Mouse (Mus musculus) heart, embryonic 10.5 days (tissue): ENCODE data around the gene Mysm1. TPM values are rescaled to one million over a fixed set of nuclear protein-coding genes. Genes with fewer than 3 reads are reported as not detected.

Experiments used
- DNase-seq: peaks from one replicate; pipeline ENCODE4 v3.0.0-alpha.2; 2017; ENCODE audit warnings: low spot score
- H3K27ac ChIP-seq: fragments of 300-500 bp; sonication (generic); 2 replicates; pipeline ENCODE4 v1.5.1; 2016; ENCODE audit warnings: mild to moderate bottlenecking
- H3K27me3 ChIP-seq: fragments of 300-500 bp; sonication (generic); 2 replicates; pipeline ENCODE4 v1.6.1; 2016; ENCODE audit warnings: mild to moderate bottlenecking; ENCODE audit not compliant: poor library complexity, insufficient read depth, severe bottlenecking
- H3K36me3 ChIP-seq: fragments of 300-500 bp; sonication (generic); 2 replicates; pipeline ENCODE4 v1.6.1; 2016; ENCODE audit warnings: mild to moderate bottlenecking, moderate library complexity
- H3K4me1 ChIP-seq: fragments of 300-500 bp; sonication (generic); 2 replicates; pipeline ENCODE4 v1.6.1; 2016; ENCODE audit warnings: mild to moderate bottlenecking
- H3K4me3 ChIP-seq: fragments of 300-500 bp; sonication (generic); 2 replicates; pipeline ENCODE4 v1.5.1; 2016; ENCODE audit warnings: mild to moderate bottlenecking, moderate library complexity
- H3K9me3 ChIP-seq: fragments of 300-500 bp; sonication (generic); 2 replicates; pipeline ENCODE4 v1.6.1; 2016; ENCODE audit warnings: mild to moderate bottlenecking, moderate library complexity
- WGBS: fragments of 180-500 bp; shearing (Covaris S2); methylation state at CpG from one replicate; pipeline ENCODE4 v1.1.7; 2016; 5-methylcytosine and 5-hydroxymethylcytosine counted together
- polyA plus RNA-seq: library from polyadenylated mRNA; unstranded; fragments of >200 nt; fragmentation: Nextera tagmentation; extraction: Ambion mirVana; gene quantifications from 2 replicates; pipeline ENCODE4 v1.2.1, GENCODE M21; 2016

Gene Mysm1
- 18.6 and 22.3 TPM in 2 replicates for polyA plus RNA-seq

DNA sequence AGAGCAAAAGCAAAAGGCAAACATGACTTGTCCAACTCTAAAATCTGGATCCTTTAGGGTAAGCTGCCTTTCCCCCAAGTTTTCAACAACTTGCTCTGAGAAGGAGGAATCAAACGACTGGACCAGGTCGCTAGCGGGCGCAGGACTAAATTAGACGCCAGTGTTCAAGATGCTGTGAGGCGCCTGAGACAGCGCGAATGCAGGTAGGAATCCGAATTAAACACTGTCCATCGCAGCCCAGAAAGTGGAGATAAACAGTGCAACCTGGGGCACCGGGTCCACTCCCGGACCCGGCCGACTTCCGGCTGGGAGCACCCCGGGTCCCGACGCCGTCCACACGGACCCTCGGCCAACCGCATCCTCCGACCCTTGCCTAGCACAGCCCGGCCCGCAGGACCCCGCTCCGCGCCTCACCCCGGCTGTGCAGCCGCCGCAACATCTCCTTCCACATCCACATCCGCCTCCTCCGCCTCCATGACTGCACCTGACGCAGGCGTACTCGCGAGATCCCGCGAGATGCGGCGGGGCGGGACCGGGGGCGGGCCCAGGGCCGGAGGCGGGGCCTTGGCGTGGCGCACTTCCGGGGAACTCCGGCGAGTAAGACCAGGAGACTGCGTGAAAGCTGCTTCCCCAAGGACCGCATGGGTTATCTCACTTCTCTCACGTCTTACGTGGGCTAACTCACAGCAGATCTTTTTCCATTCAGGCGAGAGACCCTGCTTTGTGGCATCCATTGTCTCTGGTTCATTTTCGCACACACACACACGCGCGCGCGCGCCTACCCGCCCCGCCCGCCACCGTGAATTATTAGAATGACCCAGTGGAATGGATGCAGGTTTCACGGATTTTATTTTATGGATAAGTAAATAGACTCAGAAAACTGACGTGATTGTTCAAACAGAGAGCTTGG lies at the start of gene Mysm1:
Mysm1 (minus strand) TSS at position 511 of the 910 bp plus-strand sequence.
- DNase-seq = peak; percentile 96
- WGBS = under 1% methylated on average over 69 of the region's 69 CpGs
- H3K36me3 ChIP-seq = peaks cover 16% of the 10 kb centered on the region
- H3K27me3 ChIP-seq = no peaks in the 10 kb centered on the region
- peak within 1 kb of the TSS; percentile 86 for H3K4me3 ChIP-seq
- peaks cover 11% of the 10 kb centered on the region for H3K4me1 ChIP-seq
- H3K9me3 ChIP-seq = no peaks in the 10 kb centered on the region
- peak within 1 kb of the TSS; percentile 95 for H3K27ac ChIP-seq

DNA sequence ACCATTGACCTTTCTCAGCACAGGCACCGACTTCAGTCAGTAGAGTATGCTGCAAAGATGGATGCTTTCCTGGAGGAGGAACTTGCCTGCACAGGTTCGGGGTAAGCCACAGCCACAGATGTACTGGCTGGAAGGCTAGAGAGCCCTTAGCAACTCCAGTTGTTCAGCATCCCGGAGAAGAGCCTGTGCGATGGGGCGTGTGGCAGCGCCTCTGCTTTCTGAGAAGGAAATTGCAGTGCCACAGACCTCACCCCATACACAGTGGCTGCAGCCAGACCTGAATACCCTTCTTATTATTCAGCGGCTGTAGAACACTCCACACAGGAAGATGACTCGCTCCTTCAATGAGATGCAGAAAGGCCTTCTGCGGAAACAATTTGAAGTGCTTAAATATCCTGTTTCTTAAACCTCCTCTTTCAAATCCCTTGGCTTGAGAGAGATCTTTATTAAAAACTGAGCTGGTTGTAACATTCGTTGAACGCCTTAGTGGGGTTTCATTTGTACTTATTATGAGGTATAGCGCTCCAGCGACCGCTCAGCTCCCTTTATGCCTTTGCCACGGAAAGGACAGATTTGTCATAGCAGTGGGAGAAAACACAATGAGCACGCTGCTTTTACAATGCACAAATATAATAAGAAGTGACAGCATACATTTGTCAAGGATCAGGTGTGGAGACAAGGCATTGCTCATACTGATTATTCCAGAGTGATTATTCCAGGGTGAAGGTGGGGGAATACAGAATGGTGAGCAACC lies 47.1 kb upstream of the Mysm1 start:
- Histone ChIP-seq H3K27ac (no peak overlapping the region), H3K36me3 (no peaks in the 10 kb centered on the region), H3K4me1 (no peaks in the 10 kb centered on the region), H3K9me3 (no peaks in the 10 kb centered on the region), H3K27me3 (no peaks in the 10 kb centered on the region), H3K4me3 (no peak overlapping the region)
- DNase-seq = peak; percentile 72
- WGBS = 80% methylated on average over 16 of the region's 16 CpGs

DNA sequence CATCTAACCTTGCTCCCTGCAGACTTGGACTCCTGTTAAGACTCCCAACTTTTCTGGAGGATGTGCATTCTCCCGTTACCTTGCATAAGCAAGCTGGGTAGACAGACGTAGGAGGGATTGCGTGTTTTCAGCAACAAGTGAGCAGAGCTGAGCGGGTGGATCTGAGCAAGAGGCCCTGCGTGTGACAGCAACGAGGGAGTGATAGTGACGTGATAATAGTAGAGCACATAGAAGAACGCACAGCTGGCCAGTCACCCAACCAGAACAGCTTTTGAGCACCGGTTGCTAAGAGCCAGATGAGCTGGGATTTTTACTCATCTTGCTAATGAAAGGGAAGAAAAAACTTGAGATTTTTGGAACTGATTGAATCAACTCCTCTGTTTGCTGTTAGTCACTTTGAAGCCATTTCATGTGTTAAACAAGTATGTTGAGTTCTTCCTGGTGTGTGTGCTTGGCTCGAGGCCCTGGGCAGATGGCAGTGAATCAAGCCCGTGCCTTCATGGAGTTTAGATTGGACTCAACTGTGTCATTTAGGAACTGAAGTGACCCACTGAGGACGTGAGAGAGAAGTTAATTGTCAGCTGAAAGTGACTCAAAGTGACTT lies 44.6 kb upstream of the Mysm1 start:
- H3K36me3 ChIP-seq = no peaks in the 10 kb centered on the region
- no peak overlapping the region for H3K4me3 ChIP-seq
- no peaks in the 10 kb centered on the region for H3K4me1 ChIP-seq
- WGBS = 82% methylated on average over 12 of the region's 12 CpGs
- H3K27me3 ChIP-seq = no peaks in the 10 kb centered on the region
- DNase-seq = peak; percentile 52
- no peaks in the 10 kb centered on the region for H3K9me3 ChIP-seq
- no peak overlapping the region for H3K27ac ChIP-seq

DNA sequence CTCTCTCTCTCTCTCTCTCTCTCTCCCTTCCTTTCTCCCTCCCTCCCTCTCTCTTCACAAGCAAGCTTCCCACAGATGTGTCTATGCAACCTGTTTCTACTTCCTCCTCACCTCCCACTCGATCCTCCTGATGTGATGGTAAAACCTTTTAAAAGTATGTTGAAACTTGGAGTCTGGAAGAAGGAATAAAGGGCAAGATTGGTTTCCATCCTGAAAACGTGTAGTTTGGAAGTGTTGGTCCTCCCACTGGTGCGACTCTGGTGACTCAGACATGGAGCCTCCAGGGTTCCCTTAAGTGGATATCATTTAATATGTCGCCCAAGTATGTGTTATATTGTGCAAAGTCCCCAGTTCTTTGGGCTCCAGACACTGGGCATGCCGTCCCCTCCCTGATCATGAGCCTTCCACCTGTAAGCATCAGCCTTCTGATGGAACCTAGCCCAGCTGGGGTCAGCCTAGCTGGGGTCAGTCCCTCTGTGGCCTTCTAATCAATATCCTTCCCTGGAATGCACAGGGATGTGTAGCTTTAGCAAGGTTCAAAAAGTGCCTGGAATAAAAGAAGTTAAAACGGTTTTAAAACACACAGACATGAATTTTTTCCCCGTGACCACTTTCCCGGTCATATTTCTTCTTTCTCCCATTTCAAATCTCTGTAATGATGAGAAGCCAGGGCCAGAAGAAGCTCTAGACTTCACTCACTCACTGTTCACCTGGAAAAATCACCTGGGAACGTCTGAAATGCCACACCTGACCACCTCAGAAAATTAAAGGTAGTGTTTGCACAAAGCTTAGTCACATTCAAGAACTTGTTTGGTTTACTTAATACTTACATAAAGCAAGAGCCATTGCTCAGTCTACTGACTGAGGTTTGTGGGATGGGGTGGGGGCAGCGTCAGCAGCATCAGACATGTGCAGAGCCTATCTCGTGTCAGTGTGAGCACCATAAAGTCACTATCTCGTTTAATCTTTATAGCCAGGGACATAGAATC lies 43.0 kb upstream of the Mysm1 start:
- no peaks in the 10 kb centered on the region for H3K27me3 ChIP-seq
- 72% methylated on average over 12 of the region's 12 CpGs for WGBS
- H3K4me3 ChIP-seq = no peak overlapping the region
- DNase-seq = peak; percentile 58
- H3K36me3 ChIP-seq = no peaks in the 10 kb centered on the region
- H3K27ac ChIP-seq = no peak overlapping the region
- no peaks in the 10 kb centered on the region for H3K4me1 ChIP-seq
- H3K9me3 ChIP-seq = no peaks in the 10 kb centered on the region

DNA sequence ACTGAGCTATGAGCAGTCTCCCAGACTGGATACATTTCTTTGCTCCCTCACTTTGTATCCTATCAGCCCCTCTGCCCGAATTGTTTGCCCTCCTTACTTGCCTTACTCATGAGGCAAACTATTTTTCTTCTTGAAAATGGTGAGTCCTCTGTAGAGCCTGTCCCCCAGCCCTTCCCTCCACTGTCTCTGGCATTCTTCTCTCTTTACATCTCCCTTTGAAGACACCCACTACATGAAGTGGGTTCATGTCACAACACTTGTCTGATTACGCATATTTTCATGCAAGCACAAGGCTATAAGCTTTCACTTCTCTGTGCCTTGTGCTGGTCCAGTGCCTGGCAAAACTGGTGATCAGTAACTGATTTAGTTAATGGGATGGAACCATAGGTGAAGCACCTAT lies 41.3 kb upstream of the Mysm1 start:
- peak; percentile 62 for DNase-seq
- Histone ChIP-seq H3K9me3 (no peaks in the 10 kb centered on the region), H3K27me3 (no peaks in the 10 kb centered on the region), H3K4me1 (no peaks in the 10 kb centered on the region), H3K36me3 (no peaks in the 10 kb centered on the region), H3K4me3 (no peak overlapping the region), H3K27ac (no peak overlapping the region)
- 72% methylated on average over 2 of the region's 2 CpGs for WGBS

DNA sequence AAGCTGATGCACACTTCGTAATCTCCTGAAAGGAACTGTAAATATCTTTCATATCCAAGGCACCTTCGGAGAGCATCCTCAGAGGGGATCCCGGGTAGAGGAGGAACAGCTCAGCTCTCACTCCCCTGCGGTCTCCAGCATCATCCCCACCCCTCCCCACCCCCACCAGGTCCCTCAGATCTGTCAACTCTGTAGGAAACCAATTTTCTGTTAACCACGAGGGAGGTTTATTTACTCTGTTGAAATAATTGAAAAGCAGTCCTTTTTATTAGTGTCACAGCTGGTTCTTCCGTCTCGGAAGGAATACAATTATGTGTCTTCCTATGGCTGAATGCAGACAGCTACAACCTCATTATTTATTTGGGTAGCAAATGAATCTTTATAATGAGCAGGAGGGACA lies 39.3 kb upstream of the Mysm1 start:
- no peaks in the 10 kb centered on the region for H3K36me3 ChIP-seq
- DNase-seq = peak; percentile 31
- WGBS = 43% methylated on average over 7 of the region's 7 CpGs
- H3K27ac ChIP-seq = no peak overlapping the region
- no peak overlapping the region for H3K4me3 ChIP-seq
- no peaks in the 10 kb centered on the region for H3K4me1 ChIP-seq
- no peaks in the 10 kb centered on the region for H3K27me3 ChIP-seq
- H3K9me3 ChIP-seq = no peaks in the 10 kb centered on the region

DNA sequence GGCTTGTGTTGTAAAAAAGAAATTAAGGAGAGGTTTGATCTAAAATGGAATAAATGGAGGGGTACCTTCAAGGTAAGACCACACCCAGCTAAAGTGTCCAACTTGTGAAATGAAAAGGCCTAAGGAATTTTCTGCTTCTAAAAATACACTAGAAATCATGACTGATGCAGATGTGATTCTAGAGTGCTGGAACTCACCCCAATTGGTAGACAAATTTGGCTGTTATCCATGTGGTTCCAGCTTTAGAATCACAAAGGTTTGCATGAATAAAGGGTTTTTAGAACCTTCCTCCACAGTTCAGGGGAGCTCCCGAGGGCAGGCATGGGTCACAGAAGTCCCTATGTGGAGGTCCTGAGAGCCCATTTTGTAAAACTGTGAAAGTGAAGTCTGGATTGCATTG lies 33.8 kb upstream of the Mysm1 start:
- Histone ChIP-seq H3K4me1 (no peaks in the 10 kb centered on the region), H3K36me3 (no peaks in the 10 kb centered on the region), H3K9me3 (no peaks in the 10 kb centered on the region), H3K4me3 (no peak overlapping the region), H3K27me3 (no peaks in the 10 kb centered on the region), H3K27ac (no peak overlapping the region)
- no peak for DNase-seq
- 81% methylated on average over 1 of the region's 1 CpGs for WGBS

DNA sequence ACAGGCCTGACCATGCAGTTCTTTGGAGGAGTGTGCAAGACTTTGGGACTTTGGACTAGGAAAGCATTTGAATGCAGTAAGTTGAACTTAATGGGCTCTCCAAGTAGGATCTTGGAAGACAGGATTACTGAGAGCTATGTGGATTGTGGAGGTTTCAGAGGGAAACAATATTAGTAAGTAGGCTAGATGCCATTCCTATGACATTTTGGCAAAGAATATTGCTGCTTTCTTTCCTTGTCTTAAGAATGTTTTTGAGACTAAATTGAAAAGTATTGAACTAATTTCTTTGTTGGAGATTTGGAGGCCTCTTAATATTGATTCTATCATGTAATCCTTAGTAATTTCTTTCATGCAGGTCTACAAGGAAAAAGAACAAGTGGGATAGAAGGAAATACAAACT lies 33.4 kb upstream of the Mysm1 start:
- Histone ChIP-seq H3K9me3 (no peaks in the 10 kb centered on the region), H3K4me3 (no peak overlapping the region), H3K4me1 (no peaks in the 10 kb centered on the region), H3K27ac (no peak overlapping the region), H3K27me3 (no peaks in the 10 kb centered on the region), H3K36me3 (no peaks in the 10 kb centered on the region)
- no peak for DNase-seq

DNA sequence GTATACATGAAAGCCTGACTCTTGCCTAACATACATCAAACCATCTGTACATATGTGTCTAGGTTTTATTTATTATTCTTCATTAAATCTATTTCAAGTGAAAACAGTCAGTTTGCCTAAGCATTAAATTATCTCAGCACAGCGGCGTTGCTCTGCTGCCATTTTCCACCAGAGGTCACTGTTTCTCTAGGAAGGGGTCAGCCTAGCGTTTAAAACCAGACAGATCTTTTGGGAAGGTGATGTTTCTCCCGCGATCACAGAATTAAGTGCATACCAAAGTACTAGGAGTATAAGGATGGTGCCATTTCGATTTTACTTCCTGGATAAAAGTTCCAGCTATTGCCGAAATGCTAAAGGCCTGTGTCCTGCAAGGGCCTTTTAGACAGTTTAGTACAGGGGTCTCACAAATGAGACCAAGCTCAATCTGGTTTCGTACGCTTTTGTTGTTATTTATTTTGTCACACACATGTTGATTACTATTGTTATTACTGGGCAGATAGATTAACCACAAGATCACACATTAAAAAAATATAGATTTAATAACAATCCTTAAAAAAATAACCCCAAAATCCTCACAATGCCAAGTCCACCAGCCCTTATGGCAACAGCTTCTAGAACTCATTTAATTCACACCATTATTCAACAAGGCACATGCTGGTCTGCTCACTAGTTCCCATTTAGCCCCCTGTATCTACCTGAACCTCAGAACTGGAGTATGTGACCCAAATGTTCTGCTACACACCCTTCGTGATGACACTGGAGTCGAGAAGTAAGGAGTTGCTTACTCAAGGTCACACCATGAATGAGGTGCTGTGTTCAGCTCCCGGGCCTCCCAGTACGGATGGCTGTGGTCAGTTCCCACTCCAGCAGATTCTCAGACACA lies 29.5 kb upstream of the Mysm1 start:
- no peaks in the 10 kb centered on the region for H3K9me3 ChIP-seq
- H3K27ac ChIP-seq = no peak overlapping the region
- no peaks in the 10 kb centered on the region for H3K4me1 ChIP-seq
- DNase-seq = no peak
- H3K27me3 ChIP-seq = no peaks in the 10 kb centered on the region
- WGBS = 43% methylated on average over 13 of the region's 13 CpGs
- H3K36me3 ChIP-seq = no peaks in the 10 kb centered on the region
- H3K4me3 ChIP-seq = no peak overlapping the region

DNA sequence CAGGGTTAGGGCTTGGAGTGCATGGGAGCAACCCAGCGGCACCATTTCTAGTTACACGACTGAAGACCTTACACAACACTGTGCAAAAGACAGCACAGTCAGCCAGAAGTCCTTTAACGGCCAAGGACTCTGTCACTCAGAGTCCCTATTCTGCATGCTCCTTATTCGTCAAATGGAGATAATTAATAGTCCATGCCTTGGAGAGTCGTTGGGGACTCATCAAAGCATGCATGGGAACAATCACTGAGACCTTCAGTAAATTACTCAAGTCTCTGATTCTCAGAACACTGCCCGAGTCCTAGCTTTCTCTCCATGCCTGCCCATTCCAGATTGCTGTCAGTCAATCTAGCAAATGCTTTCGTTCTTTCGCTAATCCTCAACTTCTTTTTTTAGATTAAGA lies 28.9 kb upstream of the Mysm1 start:
- no peak for DNase-seq
- no peaks in the 10 kb centered on the region for H3K36me3 ChIP-seq
- no peak overlapping the region for H3K27ac ChIP-seq
- no peaks in the 10 kb centered on the region for H3K4me1 ChIP-seq
- H3K27me3 ChIP-seq = no peaks in the 10 kb centered on the region
- no peak overlapping the region for H3K4me3 ChIP-seq
- WGBS = 63% methylated on average over 8 of the region's 8 CpGs
- no peaks in the 10 kb centered on the region for H3K9me3 ChIP-seq

DNA sequence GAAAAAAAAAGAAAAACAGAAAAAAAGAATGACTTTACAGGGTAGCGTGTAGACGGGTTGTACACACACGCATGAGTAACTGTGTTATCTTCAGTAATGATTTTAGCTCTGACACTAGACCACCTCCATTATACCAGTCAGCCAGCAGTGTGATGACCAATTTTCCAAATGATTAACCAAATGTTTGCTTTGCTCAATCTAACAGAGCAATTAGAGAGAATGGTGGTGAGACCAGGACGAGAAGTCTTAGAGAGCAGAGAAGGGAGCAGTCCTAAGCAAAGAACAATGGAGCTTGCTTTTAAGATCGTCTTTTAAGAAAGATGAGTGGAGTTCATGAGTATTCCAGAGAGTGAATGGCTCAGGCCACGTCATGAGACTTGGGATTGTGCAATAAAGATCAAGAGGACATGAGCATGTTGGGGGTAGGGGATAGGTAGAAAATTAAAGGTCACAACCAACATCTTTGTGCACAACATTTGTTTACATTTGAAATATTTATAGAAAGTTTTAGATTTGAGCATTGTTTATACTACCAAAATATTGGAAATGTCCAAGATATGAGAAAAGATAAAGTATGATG lies 26.4 kb upstream of the Mysm1 start:
- Histone ChIP-seq H3K36me3 (no peaks in the 10 kb centered on the region), H3K4me3 (no peak overlapping the region), H3K4me1 (no peaks in the 10 kb centered on the region), H3K27me3 (no peaks in the 10 kb centered on the region), H3K27ac (no peak overlapping the region), H3K9me3 (no peaks in the 10 kb centered on the region)
- no peak for DNase-seq
- WGBS = 80% methylated on average over 6 of the region's 6 CpGs
